Mouse (Mus musculus) neural tube, embryonic 12.5 days (tissue): ENCODE results near the gene Esrrg. TPM values are rescaled to one million over a fixed set of nuclear protein-coding genes. Genes with fewer than 3 reads are reported as not detected.

Experiments
- ATAC-seq: fragments of 200-750 bp; cut with Nextera tagmentation; 2 replicates; pipeline ENCODE4 v1.8.0; 2017; ENCODE audit warnings: low read depth, mild to moderate bottlenecking, moderate TSS enrichment, moderate library complexity; ENCODE audit not compliant: low FRiP score
- H3K27ac ChIP-seq: fragments of 300-500 bp; sonication (generic); 2 replicates; pipeline ENCODE4 v1.5.1; 2016
- H3K27me3 ChIP-seq: fragments of 300-500 bp; sonication (generic); replicated peaks from 2 replicates; pipeline ENCODE4 v1.6.1; 2016; ENCODE audit warnings: mild to moderate bottlenecking
- H3K36me3 ChIP-seq: fragments of 300-500 bp; sonication (generic); 2 replicates; pipeline ENCODE4 v1.6.1; 2016; ENCODE audit warnings: mild to moderate bottlenecking
- H3K4me1 ChIP-seq: fragments of 300-500 bp; sonication (generic); 2 replicates; pipeline ENCODE4 v1.6.1; 2016
- H3K4me2 ChIP-seq: fragments of 300-500 bp; sonication (generic); replicated peaks from 2 replicates; pipeline ENCODE4 v1.6.1; 2016; ENCODE audit warnings: mild to moderate bottlenecking
- H3K4me3 ChIP-seq: fragments of 300-500 bp; sonication (generic); 2 replicates; pipeline ENCODE4 v1.5.1; 2016
- H3K9ac ChIP-seq: fragments of 300-500 bp; sonication (generic); 2 replicates; pipeline ENCODE4 v1.6.1; 2016; ENCODE audit warnings: mild to moderate bottlenecking
- H3K9me3 ChIP-seq: fragments of 300-500 bp; sonication (generic); 2 replicates; pipeline ENCODE4 v1.6.1; 2016; ENCODE audit warnings: mild to moderate bottlenecking
- WGBS: fragments of 180-500 bp; shearing (Covaris S2); methylation state at CpG from one replicate; pipeline ENCODE4 v1.1.7; 2016; 5-methylcytosine and 5-hydroxymethylcytosine counted together
- polyA plus RNA-seq: library from polyadenylated mRNA; unstranded; fragments of >200 nt; fragmentation: Nextera tagmentation; extraction: Ambion mirVana; gene quantifications from 2 replicates; pipeline ENCODE4 v1.2.1, GENCODE M21; 2016

The Esrrg gene
- polyA plus RNA-seq, 1 experiment from 2014 or later = 17.8 TPM

- H3K27ac ChIP-seq = no peak overlapping the region
- 66% methylated on average over 1 of the region's 1 CpGs for WGBS
- H3K9ac ChIP-seq = no peak overlapping the region
- H3K4me2 ChIP-seq = no peak overlapping the region
- no peak overlapping the region for H3K4me3 ChIP-seq
- no peaks in the 10 kb centered on the region for H3K27me3 ChIP-seq
- no peaks in the 10 kb centered on the region for H3K4me1 ChIP-seq
- no peaks in the 10 kb centered on the region for H3K9me3 ChIP-seq
- ATAC-seq = no peak
- no peaks in the 10 kb centered on the region for H3K36me3 ChIP-seq
These were observed 565.3 kb downstream of the Esrrg start for GRCm38 (mm10) chr1:188173859-188174258.

GRCm38 (mm10) chr1:188182951-188183350, 574.4 kb downstream of the Esrrg start:
- Histone ChIP-seq H3K4me1 (peaks cover 27% of the 10 kb centered on the region), H3K27ac (no peak overlapping the region), H3K9me3 (no peaks in the 10 kb centered on the region), H3K4me2 (no peak overlapping the region), H3K4me3 (no peak overlapping the region), H3K9ac (no peak overlapping the region), H3K27me3 (no peaks in the 10 kb centered on the region), H3K36me3 (no peaks in the 10 kb centered on the region)
- ATAC-seq = no peak
- WGBS = 76% methylated on average over 5 of the region's 5 CpGs

- no peak overlapping the region for H3K27ac ChIP-seq
- ATAC-seq = peak; percentile 34
- WGBS = 38% methylated on average over 17 of the region's 17 CpGs
These were observed 578.0 kb downstream of the Esrrg start for GRCm38 (mm10) chr1:188186440-188187117.

GRCm38 (mm10) chr1:188192971-188193370, 584.4 kb downstream of the Esrrg start:
- 91% methylated on average over 2 of the region's 2 CpGs for WGBS
- ATAC-seq = no peak
- H3K4me1 ChIP-seq = peaks cover 13% of the 10 kb centered on the region
- no peak overlapping the region for H3K4me2 ChIP-seq
- no peaks in the 10 kb centered on the region for H3K27me3 ChIP-seq
- no peak overlapping the region for H3K9ac ChIP-seq
- no peak overlapping the region for H3K4me3 ChIP-seq
- no peak overlapping the region for H3K27ac ChIP-seq
- H3K36me3 ChIP-seq = no peaks in the 10 kb centered on the region
- no peaks in the 10 kb centered on the region for H3K9me3 ChIP-seq

More at GRCm38 (mm10) chr1:188186440-188187117, 578.0 kb downstream of the Esrrg start:
- peaks cover 27% of the 10 kb centered on the region for H3K4me1 ChIP-seq
- H3K9ac ChIP-seq = no peak overlapping the region
- no peak overlapping the region for H3K4me3 ChIP-seq
- no peaks in the 10 kb centered on the region for H3K27me3 ChIP-seq
- no peaks in the 10 kb centered on the region for H3K9me3 ChIP-seq
- H3K36me3 ChIP-seq = no peaks in the 10 kb centered on the region
- no peak overlapping the region for H3K4me2 ChIP-seq

- Histone ChIP-seq H3K27me3 (no peaks in the 10 kb centered on the region), H3K9me3 (no peaks in the 10 kb centered on the region), H3K4me2 (no peak overlapping the region), H3K4me1 (no peaks in the 10 kb centered on the region), H3K36me3 (no peaks in the 10 kb centered on the region), H3K27ac (no peak overlapping the region), H3K9ac (no peak overlapping the region), H3K4me3 (no peak overlapping the region)
- 41% methylated on average over 6 of the region's 6 CpGs for WGBS
- ATAC-seq = no peak
These were observed 598.8 kb downstream of the Esrrg start for GRCm38 (mm10) chr1:188207421-188207820.

GRCm38 (mm10) chr1:188209025-188209424, 600.4 kb downstream of the Esrrg start:
- H3K36me3 ChIP-seq = no peaks in the 10 kb centered on the region
- WGBS = 81% methylated on average over 1 of the region's 1 CpGs
- no peak overlapping the region for H3K4me2 ChIP-seq
- H3K27ac ChIP-seq = no peak overlapping the region
- H3K4me3 ChIP-seq = no peak overlapping the region
- H3K4me1 ChIP-seq = no peaks in the 10 kb centered on the region
- H3K9me3 ChIP-seq = no peaks in the 10 kb centered on the region
- ATAC-seq = no peak
- H3K27me3 ChIP-seq = no peaks in the 10 kb centered on the region
- no peak overlapping the region for H3K9ac ChIP-seq

- no peaks in the 10 kb centered on the region for H3K36me3 ChIP-seq
These were observed 606.5 kb downstream of the Esrrg start for GRCm38 (mm10) chr1:188214885-188215611.

GRCm38 (mm10) chr1:188221226-188221792, 612.7 kb downstream of the Esrrg start:
- H3K27ac ChIP-seq = no peak overlapping the region
- WGBS = 85% methylated on average over 4 of the region's 4 CpGs
- H3K9me3 ChIP-seq = no peaks in the 10 kb centered on the region

More at GRCm38 (mm10) chr1:188214885-188215611, 606.5 kb downstream of the Esrrg start:
- Histone ChIP-seq H3K4me1 (no peaks in the 10 kb centered on the region), H3K27me3 (no peaks in the 10 kb centered on the region), H3K4me3 (no peak overlapping the region), H3K4me2 (no peak overlapping the region), H3K9me3 (no peaks in the 10 kb centered on the region), H3K9ac (no peak overlapping the region), H3K27ac (no peak overlapping the region)
- WGBS = 70% methylated on average over 10 of the region's 10 CpGs
- ATAC-seq = no peak

GRCm38 (mm10) chr1:188233036-188233724, 624.6 kb downstream of the Esrrg start:
- Histone ChIP-seq H3K36me3 (no peaks in the 10 kb centered on the region), H3K9me3 (no peaks in the 10 kb centered on the region), H3K9ac (no peak overlapping the region), H3K4me1 (no peaks in the 10 kb centered on the region), H3K27ac (no peak overlapping the region), H3K4me2 (no peak overlapping the region), H3K4me3 (no peak overlapping the region), H3K27me3 (no peaks in the 10 kb centered on the region)
- 92% methylated on average over 5 of the region's 5 CpGs for WGBS
- no peak for ATAC-seq

More at GRCm38 (mm10) chr1:188221226-188221792, 612.7 kb downstream of the Esrrg start:
- H3K4me1 ChIP-seq = no peaks in the 10 kb centered on the region
- no peak for ATAC-seq
- H3K4me2 ChIP-seq = no peak overlapping the region
- H3K9ac ChIP-seq = no peak overlapping the region
- no peaks in the 10 kb centered on the region for H3K27me3 ChIP-seq
- H3K36me3 ChIP-seq = no peaks in the 10 kb centered on the region
- no peak overlapping the region for H3K4me3 ChIP-seq

GRCm38 (mm10) chr1:188238636-188239035, 630.0 kb downstream of the Esrrg start:
- ATAC-seq = no peak
- Histone ChIP-seq H3K27me3 (no peaks in the 10 kb centered on the region), H3K4me1 (no peaks in the 10 kb centered on the region)

GRCm38 (mm10) chr1:188241766-188242165, 633.2 kb downstream of the Esrrg start:
- H3K27ac ChIP-seq = no peak overlapping the region
- no peaks in the 10 kb centered on the region for H3K36me3 ChIP-seq
- no peak overlapping the region for H3K4me3 ChIP-seq
- no peak overlapping the region for H3K4me2 ChIP-seq
- H3K27me3 ChIP-seq = no peaks in the 10 kb centered on the region
- 93% methylated on average over 10 of the region's 10 CpGs for WGBS
- no peak for ATAC-seq
- no peaks in the 10 kb centered on the region for H3K4me1 ChIP-seq
- no peak overlapping the region for H3K9ac ChIP-seq
- no peaks in the 10 kb centered on the region for H3K9me3 ChIP-seq

More at GRCm38 (mm10) chr1:188238636-188239035, 630.0 kb downstream of the Esrrg start:
- H3K36me3 ChIP-seq = no peaks in the 10 kb centered on the region
- H3K9ac ChIP-seq = no peak overlapping the region
- H3K4me2 ChIP-seq = no peak overlapping the region
- H3K4me3 ChIP-seq = no peak overlapping the region
- H3K9me3 ChIP-seq = no peaks in the 10 kb centered on the region
- H3K27ac ChIP-seq = no peak overlapping the region

GRCm38 (mm10) chr1:188257500-188257899, 648.9 kb downstream of the Esrrg start:
- H3K27ac ChIP-seq = no peak overlapping the region
- WGBS = 92% methylated on average over 7 of the region's 7 CpGs

More at GRCm38 (mm10) chr1:188257500-188257899, 648.9 kb downstream of the Esrrg start:
- Histone ChIP-seq H3K36me3 (no peaks in the 10 kb centered on the region), H3K4me1 (peaks cover 14% of the 10 kb centered on the region; the same call in 1 of the 2 replicates), H3K4me2 (no peak overlapping the region), H3K9ac (no peak overlapping the region), H3K4me3 (no peak overlapping the region), H3K27me3 (no peaks in the 10 kb centered on the region), H3K9me3 (no peaks in the 10 kb centered on the region)
- no peak for ATAC-seq
